Mouse (Mus musculus): ENCODE results near the gene Tvp23a.

Gene Tvp23a

GRCm38 (mm10) chr16:10394699-10395540 is 52.2 kb downstream of the Tvp23a start, which contains the start of gene Tekt5:
TSS of gene Tekt5 (minus strand) at chr16:10395490.
- DNase-seq (ENCODE audit: low spot score in 2 of 2) = peak; percentile 5 to 36

- DNase-seq (ENCODE audit: low spot score in 2 of 2) = no peak
These were observed 54.6 kb downstream of the Tvp23a start for GRCm38 (mm10) chr16:10392587-10392986.

- no peak for DNase-seq (ENCODE audit: low spot score in 2 of 2)
These were observed 58.4 kb downstream of the Tvp23a start for GRCm38 (mm10) chr16:10388634-10389365.

DNA sequence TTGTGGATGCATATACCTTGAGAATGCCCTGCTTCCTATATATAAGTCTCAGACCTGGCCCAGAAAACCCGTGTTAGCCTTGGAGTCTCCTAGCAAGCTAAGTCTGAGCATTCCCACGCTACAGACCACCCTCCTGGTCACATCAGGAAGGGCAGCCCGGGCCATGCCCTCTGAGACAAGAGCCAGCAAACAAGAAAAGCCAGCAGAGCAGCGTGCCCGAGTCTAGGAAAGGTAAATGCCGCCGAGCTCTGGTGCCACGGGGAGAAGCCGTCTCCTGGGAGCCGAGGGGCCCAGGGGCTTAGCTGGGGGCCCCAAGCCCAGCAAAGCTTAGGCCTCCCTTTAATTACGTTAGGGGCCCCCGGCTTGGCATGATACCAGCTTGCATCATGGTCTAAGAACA is 61.9 kb downstream of the Tvp23a start:
- DNase-seq (ENCODE audit: low spot score in 2 of 2) = no peak

DNA sequence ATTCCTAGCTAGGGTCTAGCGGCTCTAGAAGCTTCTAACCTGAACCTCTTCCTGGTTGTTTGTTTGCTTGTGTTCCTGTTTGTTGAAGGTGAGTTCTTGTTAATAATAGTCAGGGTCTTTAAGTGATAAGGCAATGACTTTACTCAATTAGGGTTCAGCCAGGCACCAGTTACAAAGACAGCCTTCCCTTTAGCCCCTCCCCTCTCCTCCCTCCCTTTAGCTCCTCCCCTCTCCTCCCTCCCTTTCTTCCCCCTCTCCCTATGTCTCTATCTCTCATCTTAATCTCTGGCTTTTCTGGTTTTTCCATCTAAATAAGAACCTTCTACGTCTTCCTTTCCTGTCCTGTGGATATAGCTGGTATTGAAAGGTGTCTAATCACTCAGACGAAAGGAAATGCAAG is 62.6 kb downstream of the Tvp23a start:
- no peak for DNase-seq (ENCODE audit: low spot score in 2 of 2)

DNA sequence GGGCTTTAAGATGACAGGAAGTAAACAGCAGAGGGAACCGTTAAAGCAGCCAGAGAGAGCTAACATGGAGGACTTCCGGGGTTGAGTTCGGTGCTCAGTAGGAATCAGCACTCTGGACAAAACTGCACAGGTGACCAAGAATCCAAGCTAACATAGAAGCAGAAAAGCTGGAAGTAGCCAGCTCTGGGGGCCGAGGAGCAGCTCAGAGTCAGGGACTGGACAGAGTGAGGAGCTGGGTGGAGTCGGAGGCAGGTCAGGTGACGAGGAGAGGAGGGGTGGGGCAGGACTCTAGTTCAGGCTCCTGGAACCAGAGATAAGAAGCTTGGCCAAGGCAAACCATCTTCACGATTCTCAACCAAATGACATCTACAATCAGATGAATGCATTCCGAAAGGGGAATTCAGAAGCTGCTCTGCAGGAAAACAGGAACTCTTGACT is 63.1 kb downstream of the Tvp23a start:
- DNase-seq (ENCODE audit: low spot score in 2 of 2) = no peak

DNA sequence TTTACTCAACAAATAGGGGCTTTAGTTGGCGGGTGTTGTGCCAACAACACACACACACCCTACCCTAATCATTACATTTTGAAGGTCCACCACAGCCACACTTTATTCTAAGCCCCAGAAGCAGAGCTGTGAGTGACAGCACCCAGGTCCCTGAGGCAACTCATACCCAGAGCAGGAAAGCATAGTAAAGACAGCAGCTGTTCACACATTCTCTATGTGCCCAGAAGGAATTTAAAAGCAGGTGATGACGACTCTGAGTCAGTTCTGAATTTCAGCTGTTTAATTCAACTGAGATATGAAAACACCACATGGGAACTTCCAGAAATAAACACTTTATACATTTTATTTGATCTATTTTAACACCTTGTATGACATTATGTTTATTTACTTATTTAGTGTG is 67.6 kb downstream of the Tvp23a start:
- DNase-seq (ENCODE audit: low spot score in 2 of 2) = no peak

GRCm38 (mm10) chr16:10377286-10377685 is 69.9 kb downstream of the Tvp23a start:
- DNase-seq (ENCODE audit: low spot score in 2 of 2) = no peak

GRCm38 (mm10) chr16:10374254-10375011 is 72.7 kb downstream of the Tvp23a start:
- peak in 1 of 2 experiments; percentile 30 for DNase-seq (ENCODE audit: low spot score in 2 of 2)

GRCm38 (mm10) chr16:10372372-10372771 is 74.8 kb downstream of the Tvp23a start:
- DNase-seq (ENCODE audit: low spot score in 2 of 2) = no peak

Data from frontal cortex, postnatal 10 days (tissue).